Mouse (Mus musculus) midbrain, postnatal 0 days (tissue): ENCODE measurements at regions not wholly inside any gene's neighbourhood (a gene's known extent, or its start where the extent isn't known, plus 50 kb on each side); places are given as distances from the start of the nearest gene placed in this dataset.

Experiments used
- ATAC-seq: fragments of 200-750 bp; cut with Nextera tagmentation; 2 replicates; pipeline ENCODE4 v1.8.0; 2017; ENCODE audit warnings: moderate number of reproducible peaks, mild to moderate bottlenecking, moderate TSS enrichment, moderate library complexity; ENCODE audit not compliant: low FRiP score
- DNase-seq: peaks from one replicate; pipeline ENCODE4 v3.0.0-alpha.2; 2015; ENCODE audit warnings: low spot score
- H3K27ac ChIP-seq: fragments of 300-500 bp; sonication (generic); 2 replicates; pipeline ENCODE4 v1.5.1; 2014; ENCODE audit warnings: low read depth, mild to moderate bottlenecking, low read length, mixed read lengths
- H3K27me3 ChIP-seq: fragments of 300-500 bp; sonication (generic); 2 replicates; pipeline ENCODE4 v1.6.1; 2014; ENCODE audit warnings: low read length, control low read depth, mixed read lengths; ENCODE audit not compliant: insufficient read depth
- H3K36me3 ChIP-seq: fragments of 300-500 bp; sonication (generic); 2 replicates; pipeline ENCODE4 v1.6.1; 2014; ENCODE audit warnings: low read length, control low read depth, mixed read lengths; ENCODE audit not compliant: insufficient read depth
- H3K4me1 ChIP-seq: fragments of 300-500 bp; sonication (generic); 2 replicates; pipeline ENCODE4 v1.6.1; 2014; ENCODE audit warnings: mild to moderate bottlenecking, control low read depth, antibody characterized with exemption, low read length, mixed read lengths; ENCODE audit not compliant: insufficient read depth
- H3K4me2 ChIP-seq: fragments of 300-500 bp; sonication (generic); 2 replicates; pipeline ENCODE4 v1.6.1; 2014; ENCODE audit warnings: low read depth, mild to moderate bottlenecking, low read length, mixed read lengths; ENCODE audit not compliant: poor library complexity, severe bottlenecking
- H3K4me3 ChIP-seq: fragments of 300-500 bp; sonication (generic); 2 replicates; pipeline ENCODE4 v1.5.1; 2014; ENCODE audit warnings: low read depth, mild to moderate bottlenecking, low read length, moderate library complexity
- H3K9ac ChIP-seq: fragments of 300-500 bp; sonication (generic); replicated peaks from 2 replicates; pipeline ENCODE4 v1.6.1; 2014; ENCODE audit warnings: mild to moderate bottlenecking, low read length, moderate library complexity, mixed read lengths; ENCODE audit not compliant: poor library complexity, severe bottlenecking
- H3K9me3 ChIP-seq: fragments of 300-500 bp; sonication (generic); 2 replicates; pipeline ENCODE4 v1.6.1; 2016; ENCODE audit warnings: low read length, control low read depth
- CTCF ChIP-seq: IDR thresholded peaks from 2 replicates; pipeline ENCODE4 v1.5.1; 2016; ENCODE audit warnings: antibody characterized with exemption, mild to moderate bottlenecking
- WGBS: fragments of 180-500 bp; shearing (Covaris S2); extraction: QIAGEN DNeasy Blood & Tissue Kit; methylation state at CpG from one replicate; pipeline ENCODE4 v1.1.7; 2014; 5-methylcytosine and 5-hydroxymethylcytosine counted together

DNA sequence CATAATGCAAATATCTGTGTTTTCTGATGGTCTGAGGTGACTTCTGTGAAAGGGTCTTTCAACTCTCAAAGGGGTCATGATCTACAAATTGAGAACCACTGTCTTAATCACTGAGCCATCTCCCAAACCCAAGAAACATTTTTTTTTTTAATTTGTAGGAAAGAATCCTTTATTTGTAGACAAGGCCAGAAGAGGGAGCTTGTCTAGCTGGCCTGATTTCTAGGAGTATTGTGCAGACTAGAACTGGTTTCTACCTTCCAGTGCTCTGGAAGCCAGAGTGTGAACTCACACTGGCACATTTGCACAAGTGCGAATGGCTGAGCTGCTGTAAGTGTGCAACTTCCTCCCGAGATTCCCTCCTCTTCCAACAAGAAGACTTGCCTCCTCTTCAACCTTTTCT is 148.1 kb upstream of the Ncam1 start:
- no peak for ATAC-seq
- Histone ChIP-seq H3K27me3 (no peaks in the 10 kb centered on the region), H3K4me1 (no peaks in the 10 kb centered on the region), H3K9me3 (no peaks in the 10 kb centered on the region), H3K4me2 (no peak overlapping the region), H3K27ac (no peak overlapping the region), H3K9ac (no peak overlapping the region), H3K4me3 (no peak overlapping the region), H3K36me3 (no peaks in the 10 kb centered on the region)
- DNase-seq, result no peak
- peak; percentile 51 for TF ChIP-seq CTCF
- WGBS, result 82% methylated on average over 2 of the region's 2 CpGs

DNA sequence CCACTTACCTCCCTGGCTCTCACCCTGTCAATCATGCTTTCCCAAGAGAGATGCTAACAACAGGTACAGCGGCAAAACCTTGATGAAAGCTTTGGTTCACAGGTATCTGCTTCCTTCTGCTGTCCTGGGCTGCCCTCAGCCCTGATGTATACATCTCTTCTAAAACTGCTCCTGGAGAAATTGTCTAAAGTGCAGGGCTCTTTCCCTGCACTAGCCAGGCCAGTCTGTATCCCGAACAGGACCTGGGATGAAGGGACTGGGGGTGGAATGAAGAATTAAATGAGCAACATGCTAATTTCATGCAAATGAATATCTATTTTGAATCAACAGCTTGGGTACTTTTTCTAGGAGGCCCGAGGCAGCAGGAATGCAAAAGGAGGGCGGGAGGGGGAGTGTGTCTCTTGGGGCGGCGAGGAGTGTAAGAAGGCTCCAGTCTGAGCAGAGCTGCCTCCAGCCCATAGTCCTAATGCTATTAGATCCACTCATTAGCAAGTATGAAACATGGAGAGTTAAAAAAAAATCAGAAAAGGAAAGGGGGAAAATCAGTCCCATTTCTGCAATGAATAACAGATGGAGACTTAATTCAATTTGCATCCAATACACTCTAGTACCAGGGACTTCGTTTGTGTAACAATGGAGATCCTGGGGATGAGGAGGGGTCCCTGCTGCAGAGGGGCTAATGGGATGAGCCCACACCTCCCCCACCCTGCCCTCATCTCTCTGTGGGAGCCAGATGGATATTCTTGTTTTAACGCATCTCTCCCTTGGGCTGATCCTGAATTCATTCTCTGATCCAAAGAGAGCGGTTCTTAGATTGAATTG is 137.0 kb upstream of the Ncam1 start:
- H3K27ac ChIP-seq, result no peak overlapping the region
- no peak overlapping the region for H3K4me2 ChIP-seq
- no peaks in the 10 kb centered on the region for H3K36me3 ChIP-seq
- 14% methylated on average over 9 of the region's 9 CpGs for WGBS
- ATAC-seq, result no peak
- H3K9me3 ChIP-seq, result no peaks in the 10 kb centered on the region
- H3K4me3 ChIP-seq, result no peak overlapping the region
- no peaks in the 10 kb centered on the region for H3K27me3 ChIP-seq
- peaks cover 17% of the 10 kb centered on the region for H3K4me1 ChIP-seq
- no peak overlapping the region for H3K9ac ChIP-seq
- no peak for DNase-seq
- TF ChIP-seq CTCF, result no peak

DNA sequence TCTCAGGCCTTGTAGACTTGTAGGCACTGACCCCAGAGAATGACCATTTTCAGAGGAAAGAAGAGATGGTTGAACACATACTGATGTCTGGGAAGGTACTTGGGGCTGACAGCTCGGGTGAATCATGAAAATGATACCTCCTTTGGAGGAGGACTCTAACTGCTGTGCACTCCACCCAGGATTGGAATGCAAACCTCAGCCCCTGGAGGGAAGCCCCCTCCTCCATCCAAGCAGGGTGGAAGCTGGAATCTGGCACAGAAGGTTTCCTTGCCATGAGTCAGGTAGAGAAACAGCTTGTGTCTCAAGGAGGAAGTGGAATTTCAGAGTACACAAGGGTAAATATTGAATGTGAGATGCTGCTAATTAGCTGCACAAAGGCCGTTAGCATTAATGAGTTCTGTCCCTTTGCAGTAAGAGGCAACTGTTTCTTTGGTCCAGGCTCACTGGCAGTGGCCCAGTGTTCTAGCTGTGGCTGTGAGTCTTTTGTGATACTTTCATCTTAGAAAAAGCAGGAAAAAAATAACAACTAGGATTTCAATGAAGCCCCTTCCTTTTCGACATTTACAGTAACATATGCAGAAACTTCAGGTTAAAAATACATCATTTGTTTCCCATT is 129.4 kb upstream of the Ncam1 start:
- DNase-seq (peak; percentile 49), ATAC-seq (no peak)
- Histone ChIP-seq H3K27ac (no peak overlapping the region), H3K36me3 (no peaks in the 10 kb centered on the region), H3K4me1 (peaks cover 3% of the 10 kb centered on the region; the same call in 1 of the 2 replicates), H3K9ac (no peak overlapping the region), H3K4me2 (no peak overlapping the region), H3K4me3 (no peak overlapping the region), H3K9me3 (no peaks in the 10 kb centered on the region), H3K27me3 (no peaks in the 10 kb centered on the region; the same call in 1 of the 2 replicates)
- 50% methylated on average over 3 of the region's 3 CpGs for WGBS
- TF ChIP-seq CTCF, result no peak

DNA sequence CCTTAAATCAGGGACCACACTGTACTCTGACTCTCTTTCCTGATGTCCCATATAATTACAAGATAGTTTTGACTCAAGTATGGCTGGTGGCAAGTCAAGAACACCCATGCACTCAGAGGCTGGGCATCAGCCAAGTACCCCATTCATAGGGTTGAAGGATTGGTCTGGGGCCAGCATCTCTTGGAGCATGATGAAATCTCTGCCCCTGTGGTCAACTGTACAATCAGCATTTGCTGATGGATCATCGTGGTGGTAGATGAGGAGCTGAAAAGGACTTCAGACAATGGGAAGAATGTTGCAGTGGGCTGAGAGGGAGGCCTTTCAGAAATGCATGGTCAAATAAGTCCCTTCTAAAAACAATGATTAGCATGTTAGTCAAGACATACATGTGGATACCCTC is 128.6 kb upstream of the Ncam1 start:
- no peak for TF ChIP-seq CTCF
- H3K9me3 ChIP-seq, result no peaks in the 10 kb centered on the region
- 62% methylated on average over 1 of the region's 1 CpGs for WGBS
- no peak for ATAC-seq
- no peak overlapping the region for H3K27ac ChIP-seq
- peak; percentile 66 for DNase-seq
- H3K9ac ChIP-seq, result no peak overlapping the region
- H3K36me3 ChIP-seq, result no peaks in the 10 kb centered on the region
- H3K4me1 ChIP-seq, result peaks cover 3% of the 10 kb centered on the region; the same call in 1 of the 2 replicates
- no peak overlapping the region for H3K4me2 ChIP-seq
- H3K4me3 ChIP-seq, result no peak overlapping the region
- H3K27me3 ChIP-seq, result no peaks in the 10 kb centered on the region; the same call in 1 of the 2 replicates

DNA sequence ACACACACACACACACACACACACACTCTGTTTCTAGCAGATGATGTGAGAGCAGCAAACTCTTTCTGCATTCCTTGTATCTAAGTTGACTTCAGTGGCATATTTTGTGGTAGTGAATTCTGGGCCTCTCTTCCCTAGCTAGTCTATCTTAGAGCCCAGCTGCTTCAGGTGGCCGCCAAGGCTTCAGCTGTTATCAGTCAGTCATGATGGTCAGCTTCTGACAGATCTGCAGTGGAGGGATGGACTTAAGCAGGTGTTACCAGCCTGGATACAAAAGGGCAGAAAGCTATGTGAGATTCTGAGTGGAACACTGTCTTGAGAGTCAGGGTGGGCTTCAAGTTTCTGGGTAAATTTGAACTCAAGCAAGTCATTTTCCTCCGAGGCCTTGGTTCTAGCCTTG is 127.1 kb upstream of the Ncam1 start:
- no peak for TF ChIP-seq CTCF

DNA sequence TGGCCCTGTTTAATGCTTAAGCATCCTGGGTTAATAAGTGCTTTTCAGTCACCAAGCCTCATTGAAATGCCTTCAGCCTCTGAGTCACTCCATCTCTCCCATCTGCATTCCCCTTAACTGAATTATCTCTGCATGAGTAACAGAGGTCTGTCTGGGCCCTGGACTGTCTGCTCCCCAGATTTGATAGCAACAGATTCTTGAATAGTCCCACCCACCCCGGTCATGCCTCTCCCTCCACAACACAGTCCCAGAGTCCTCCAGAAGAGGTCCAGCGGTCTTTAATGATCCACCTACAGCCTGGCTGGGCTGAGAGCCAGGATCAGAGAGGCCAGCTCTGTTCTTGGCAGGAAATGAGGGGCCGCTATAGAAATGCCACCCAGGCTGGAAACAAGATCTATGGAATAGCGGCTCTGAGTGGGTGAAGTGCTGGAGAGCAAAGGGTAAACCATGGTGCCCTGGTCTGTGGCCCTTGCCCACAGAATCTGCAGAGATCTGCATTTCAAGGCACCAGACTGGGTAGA is 125.3 kb upstream of the Ncam1 start:
- no peaks in the 10 kb centered on the region for H3K27me3 ChIP-seq
- H3K4me3 ChIP-seq, result no peak overlapping the region
- 62% methylated on average over 4 of the region's 4 CpGs for WGBS
- no peaks in the 10 kb centered on the region for H3K9me3 ChIP-seq
- H3K4me2 ChIP-seq, result no peak overlapping the region
- no peak for TF ChIP-seq CTCF
- no peaks in the 10 kb centered on the region for H3K36me3 ChIP-seq
- ATAC-seq (no peak), DNase-seq (peak; percentile 55)
- no peak overlapping the region for H3K27ac ChIP-seq
- no peak overlapping the region for H3K9ac ChIP-seq
- no peaks in the 10 kb centered on the region for H3K4me1 ChIP-seq

More for the DNA sequence above, 127.1 kb upstream of the Ncam1 start:
- DNase-seq (no peak), ATAC-seq (no peak)
- Histone ChIP-seq H3K4me2 (no peak overlapping the region), H3K4me1 (no peaks in the 10 kb centered on the region), H3K27me3 (no peaks in the 10 kb centered on the region; the same call in 1 of the 2 replicates), H3K9me3 (no peaks in the 10 kb centered on the region), H3K4me3 (no peak overlapping the region), H3K36me3 (no peaks in the 10 kb centered on the region), H3K9ac (no peak overlapping the region), H3K27ac (no peak overlapping the region)
- WGBS, result 89% methylated on average over 2 of the region's 2 CpGs
